Mouse (Mus musculus): ENCODE data around the gene Foxg1.

DNA sequence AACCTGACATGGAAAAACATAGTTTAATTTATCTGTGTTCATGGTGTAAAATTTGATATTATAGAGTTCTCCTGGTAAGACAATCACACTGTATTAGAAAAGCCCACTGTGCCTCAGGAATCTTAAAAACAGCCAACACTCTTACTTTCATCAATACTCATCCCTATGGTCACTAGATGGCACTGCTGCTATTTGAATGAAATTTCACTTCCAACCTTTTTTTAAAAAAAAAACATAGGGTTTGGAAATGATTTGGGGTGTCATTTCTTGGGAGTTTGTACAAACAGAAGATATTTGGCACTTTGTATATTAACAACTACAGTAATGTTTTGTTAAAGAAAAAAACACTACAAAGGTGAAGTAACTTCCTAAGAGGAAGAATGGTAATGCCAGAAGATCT is 10.3 kb upstream of the Foxg1 start:
- TF ChIP-seq CTCF (IDR thresholded peaks at IDR 0.05; ENCODE audit: low read depth) (peak; percentile 29; the same call in 1 of the 2 replicates), EP300 (IDR thresholded peaks at IDR 0.05; ENCODE audit: low read depth) (no peak)

All from liver, postnatal 0 days (tissue).